Mouse (Mus musculus): ENCODE results near the gene Kcnj11. TPM values are rescaled to one million over a fixed set of nuclear protein-coding genes. Genes with fewer than 3 reads are reported as not detected.

Gene Kcnj11
- polyA plus RNA-seq, 1 experiment from 2014 or later, result 0.18 TPM

- ATAC-seq (ENCODE audit: low FRiP score, low read depth), result no peak
- H3K9ac ChIP-seq, result no peak overlapping the region
- H3K36me3 ChIP-seq, result peaks cover 96% of the 10 kb centered on the region
- H3K4me2 ChIP-seq (replicated peaks), result no peak overlapping the region
- H3K27ac ChIP-seq, result no peak overlapping the region
- no peak overlapping the region for H3K4me3 ChIP-seq
- no peaks in the 10 kb centered on the region for H3K9me3 ChIP-seq
- H3K27me3 ChIP-seq, result no peaks in the 10 kb centered on the region
- H3K4me1 ChIP-seq, result no peaks in the 10 kb centered on the region
- 91% methylated on average over 7 of the region's 7 CpGs for WGBS
Observed at GRCm38 (mm10) chr7:46076844-46077243, 23.7 kb downstream of the Kcnj11 start.

- WGBS, result 94% methylated on average over 8 of the region's 8 CpGs
- peaks cover 98% of the 10 kb centered on the region for H3K36me3 ChIP-seq
Observed at GRCm38 (mm10) chr7:46068831-46069230, 31.7 kb downstream of the Kcnj11 start.

DNA sequence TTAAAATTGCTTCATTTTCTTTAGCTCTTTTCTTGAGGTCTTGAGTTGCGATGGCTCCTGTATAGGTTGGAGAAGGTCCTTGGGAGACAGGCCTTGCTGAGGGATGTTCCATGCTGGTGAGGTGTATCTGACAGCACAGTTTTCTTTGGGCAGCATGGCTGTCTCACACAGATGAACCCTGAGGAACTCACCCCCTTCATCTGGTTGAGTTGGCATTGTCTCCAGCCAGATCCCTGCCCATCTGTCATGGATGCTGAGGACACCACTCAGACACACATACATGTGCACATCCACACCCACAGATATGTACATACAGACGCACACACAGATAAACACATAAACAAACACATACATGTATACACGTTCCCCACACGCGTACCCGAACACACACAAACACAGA lies 37.3 kb downstream of the Kcnj11 start:
- 92% methylated on average over 6 of the region's 6 CpGs for WGBS
- Histone ChIP-seq H3K36me3 (peaks cover 98% of the 10 kb centered on the region), H3K9ac (no peak overlapping the region), H3K4me2 (replicated peaks) (no peak overlapping the region), H3K4me3 (no peak overlapping the region), H3K27me3 (no peaks in the 10 kb centered on the region), H3K9me3 (no peaks in the 10 kb centered on the region), H3K27ac (no peak overlapping the region), H3K4me1 (no peaks in the 10 kb centered on the region)
- ATAC-seq (ENCODE audit: low FRiP score, low read depth), result no peak

More at GRCm38 (mm10) chr7:46068831-46069230, 31.7 kb downstream of the Kcnj11 start:
- no peak for ATAC-seq (ENCODE audit: low FRiP score, low read depth)
- H3K9ac ChIP-seq, result no peak overlapping the region
- no peaks in the 10 kb centered on the region for H3K9me3 ChIP-seq
- H3K27ac ChIP-seq, result no peak overlapping the region
- H3K4me2 ChIP-seq (replicated peaks), result no peak overlapping the region
- H3K27me3 ChIP-seq, result no peaks in the 10 kb centered on the region
- no peaks in the 10 kb centered on the region for H3K4me1 ChIP-seq
- no peak overlapping the region for H3K4me3 ChIP-seq

DNA sequence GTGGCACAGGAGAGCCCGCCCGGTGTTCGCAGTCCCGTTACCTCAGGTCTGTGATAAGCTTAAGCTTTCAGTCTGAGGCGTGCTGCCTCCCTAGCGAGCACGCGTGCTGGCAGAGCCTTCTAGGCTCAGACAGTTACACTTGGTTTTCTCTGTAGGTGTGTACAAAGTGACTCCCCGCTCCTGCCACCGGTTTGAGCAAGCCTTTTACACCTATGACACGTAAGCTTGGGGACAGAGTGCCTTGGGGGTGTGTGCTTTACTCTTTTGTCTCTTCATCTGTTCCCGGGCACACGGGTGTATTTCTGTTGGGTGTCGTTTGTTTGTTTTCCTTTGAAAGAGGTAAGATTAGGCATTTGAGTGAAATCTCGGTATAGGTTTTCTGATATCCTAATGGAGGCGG lies 39.0 kb downstream of the Kcnj11 start:
- H3K27me3 ChIP-seq, result no peaks in the 10 kb centered on the region
- no peaks in the 10 kb centered on the region for H3K4me1 ChIP-seq
- H3K9me3 ChIP-seq, result no peaks in the 10 kb centered on the region
- H3K27ac ChIP-seq, result no peak overlapping the region
- H3K9ac ChIP-seq, result no peak overlapping the region
- H3K36me3 ChIP-seq, result peaks cover 98% of the 10 kb centered on the region
- no peak overlapping the region for H3K4me2 ChIP-seq (replicated peaks)
- no peak overlapping the region for H3K4me3 ChIP-seq
- WGBS, result 94% methylated on average over 16 of the region's 16 CpGs
- no peak for ATAC-seq (ENCODE audit: low FRiP score, low read depth)

DNA sequence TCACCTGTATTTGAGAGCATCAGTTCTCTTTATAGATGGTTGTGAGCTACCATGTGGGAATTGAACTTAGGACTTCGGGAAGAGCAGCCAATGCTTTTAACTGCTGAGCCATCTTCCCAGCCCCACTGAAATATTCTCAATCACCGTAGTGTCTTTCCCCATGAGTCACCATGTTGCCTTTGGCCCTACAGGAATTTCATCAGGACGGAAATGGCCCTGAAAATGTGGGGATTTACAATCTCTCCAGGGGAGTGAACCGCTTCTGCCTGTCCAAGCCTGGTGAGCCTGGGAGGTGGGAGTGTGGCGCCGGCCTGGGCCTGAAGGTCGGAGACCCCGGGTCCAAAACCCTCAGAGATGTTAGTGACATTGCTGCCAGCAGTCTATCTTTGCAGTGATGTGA lies 39.9 kb downstream of the Kcnj11 start:
- no peak for ATAC-seq (ENCODE audit: low FRiP score, low read depth)

GRCm38 (mm10) chr7:46058882-46059281 lies 41.7 kb downstream of the Kcnj11 start:
- Histone ChIP-seq H3K27me3 (no peaks in the 10 kb centered on the region), H3K27ac (no peak overlapping the region), H3K4me3 (no peak overlapping the region), H3K36me3 (peaks cover 100% of the 10 kb centered on the region), H3K4me2 (replicated peaks) (no peak overlapping the region), H3K9me3 (no peaks in the 10 kb centered on the region), H3K4me1 (no peaks in the 10 kb centered on the region), H3K9ac (no peak overlapping the region)
- no peak for ATAC-seq (ENCODE audit: low FRiP score, low read depth)
- WGBS, result 94% methylated on average over 11 of the region's 11 CpGs

More for the DNA sequence above, 39.9 kb downstream of the Kcnj11 start:
- WGBS, result 94% methylated on average over 8 of the region's 8 CpGs
- Histone ChIP-seq H3K27me3 (no peaks in the 10 kb centered on the region), H3K4me1 (no peaks in the 10 kb centered on the region), H3K9ac (no peak overlapping the region), H3K9me3 (no peaks in the 10 kb centered on the region), H3K27ac (no peak overlapping the region), H3K36me3 (peaks cover 98% of the 10 kb centered on the region), H3K4me2 (replicated peaks) (no peak overlapping the region), H3K4me3 (no peak overlapping the region)

DNA sequence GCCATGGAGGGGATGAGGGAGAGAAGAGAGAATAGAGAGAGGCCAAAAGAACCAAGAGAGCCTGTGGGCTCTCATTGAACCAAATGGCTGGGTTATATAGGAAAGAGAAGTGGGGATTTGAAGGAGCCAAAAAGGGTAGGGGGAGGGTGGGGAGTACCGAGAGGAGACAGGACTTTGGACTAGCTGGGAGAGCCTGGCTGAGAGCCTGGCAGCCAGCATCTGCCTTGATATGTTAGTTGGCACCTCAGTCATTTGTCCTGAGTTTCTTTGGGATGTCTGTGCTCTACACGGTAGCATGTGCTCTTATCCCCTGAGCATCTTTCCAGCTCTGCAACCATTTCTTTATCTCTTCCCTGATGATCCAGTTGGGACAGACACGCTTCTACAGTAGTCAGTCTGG lies 47.0 kb downstream of the Kcnj11 start:
- Histone ChIP-seq H3K4me1 (no peaks in the 10 kb centered on the region), H3K27ac (no peak overlapping the region), H3K36me3 (peaks cover 86% of the 10 kb centered on the region), H3K4me3 (no peak overlapping the region), H3K9ac (no peak overlapping the region), H3K4me2 (replicated peaks) (no peak overlapping the region), H3K9me3 (no peaks in the 10 kb centered on the region), H3K27me3 (no peaks in the 10 kb centered on the region)
- ATAC-seq (ENCODE audit: low FRiP score, low read depth), result no peak
- WGBS, result 92% methylated on average over 3 of the region's 3 CpGs

GRCm38 (mm10) chr7:46052161-46052821 lies 48.3 kb downstream of the Kcnj11 start:
- WGBS, result 85% methylated on average over 4 of the region's 4 CpGs
- Histone ChIP-seq H3K36me3 (peaks cover 86% of the 10 kb centered on the region), H3K4me2 (replicated peaks) (no peak overlapping the region), H3K9ac (no peak overlapping the region), H3K27ac (no peak overlapping the region), H3K27me3 (no peaks in the 10 kb centered on the region), H3K4me3 (no peak overlapping the region), H3K4me1 (no peaks in the 10 kb centered on the region), H3K9me3 (no peaks in the 10 kb centered on the region)
- no peak for ATAC-seq (ENCODE audit: low FRiP score, low read depth)

GRCm38 (mm10) chr7:46049981-46050380 lies 50.6 kb downstream of the Kcnj11 start:
- no peak overlapping the region for H3K27ac ChIP-seq
- no peaks in the 10 kb centered on the region for H3K27me3 ChIP-seq
- no peaks in the 10 kb centered on the region for H3K4me1 ChIP-seq
- H3K4me3 ChIP-seq, result no peak overlapping the region
- no peak overlapping the region for H3K9ac ChIP-seq
- ATAC-seq (ENCODE audit: low FRiP score, low read depth), result no peak
- 89% methylated on average over 7 of the region's 7 CpGs for WGBS
- H3K9me3 ChIP-seq, result no peaks in the 10 kb centered on the region
- H3K36me3 ChIP-seq, result peaks cover 83% of the 10 kb centered on the region
- no peak overlapping the region for H3K4me2 ChIP-seq (replicated peaks)

GRCm38 (mm10) chr7:46047873-46048562 lies 52.5 kb downstream of the Kcnj11 start:
- no peak overlapping the region for H3K27ac ChIP-seq
- H3K27me3 ChIP-seq, result no peaks in the 10 kb centered on the region
- H3K4me2 ChIP-seq (replicated peaks), result no peak overlapping the region
- 91% methylated on average over 13 of the region's 13 CpGs for WGBS
- no peak overlapping the region for H3K4me3 ChIP-seq
- H3K9ac ChIP-seq, result no peak overlapping the region
- H3K9me3 ChIP-seq, result no peaks in the 10 kb centered on the region
- no peak for ATAC-seq (ENCODE audit: low FRiP score, low read depth)
- H3K4me1 ChIP-seq, result no peaks in the 10 kb centered on the region
- H3K36me3 ChIP-seq, result peaks cover 83% of the 10 kb centered on the region

- Histone ChIP-seq H3K4me3 (no peak overlapping the region), H3K27ac (no peak overlapping the region), H3K4me1 (no peaks in the 10 kb centered on the region), H3K9ac (no peak overlapping the region), H3K9me3 (no peaks in the 10 kb centered on the region), H3K4me2 (replicated peaks) (no peak overlapping the region), H3K36me3 (peaks cover 87% of the 10 kb centered on the region), H3K27me3 (no peaks in the 10 kb centered on the region)
- ATAC-seq (ENCODE audit: low FRiP score, low read depth), result no peak
- WGBS, result 93% methylated on average over 11 of the region's 11 CpGs
Observed at GRCm38 (mm10) chr7:46045882-46046281, 54.7 kb downstream of the Kcnj11 start.

GRCm38 (mm10) chr7:46044106-46044505 lies 56.5 kb downstream of the Kcnj11 start:
- Histone ChIP-seq H3K4me3 (no peak overlapping the region), H3K36me3 (peaks cover 89% of the 10 kb centered on the region), H3K9me3 (no peaks in the 10 kb centered on the region), H3K4me2 (replicated peaks) (no peak overlapping the region), H3K9ac (no peak overlapping the region), H3K4me1 (no peaks in the 10 kb centered on the region), H3K27ac (no peak overlapping the region), H3K27me3 (no peaks in the 10 kb centered on the region)
- no peak for ATAC-seq (ENCODE audit: low FRiP score, low read depth)
- 86% methylated on average over 10 of the region's 10 CpGs for WGBS
